Mouse (Mus musculus): ENCODE data around the gene Cln3.

GRCm38 (mm10) chr7:126601896-126602295 lies 16.3 kb upstream of the Cln3 start:
- TF ChIP-seq POLR2A (IDR thresholded peaks at IDR 0.05; ENCODE audit: borderline replicate concordance, control insufficient read depth, low read depth, low read length): no peak
- no peak for TF ChIP-seq CTCF (IDR thresholded peaks at IDR 0.05; ENCODE audit: control insufficient read depth, insufficient read depth, low read length)
